Mouse (Mus musculus) heart, postnatal 36 days (tissue): ENCODE results near the gene Polr1e. TPM values are rescaled to one million over a fixed set of nuclear protein-coding genes. Genes with fewer than 3 reads are reported as not detected.
"Not testable (repeated sequence)": the region's sequence is repeated elsewhere in the genome, so short reads cannot be mapped to it uniquely, and the experiment has no call there.

Experiments used
- DNase-seq, 2 experiments: peaks; one replicate each; pipeline ENCODE4 v3.0.0; 2021 to 2022
- intact Hi-C: fragments of 180-260 bp; cut with DNase I; formaldehyde crosslinking; loops from one replicate; pipeline ENCODE4 v1.15.1; 2025
- total RNA-seq, 2 experiments: library from RNA; stranded (reverse); gene quantifications; 2 replicates each; pipeline ENCODE4 v1.2.3; 2021

The Polr1e gene
- 10 to 100 TPM; 21.9 to 24.8 TPM for total RNA-seq

GRCm38 (mm10) chr4:45018452-45018980 lies at the start of gene Polr1e:
Polr1e (plus strand) TSS chr4:45018583.
- peak; percentile 93 to 94 for DNase-seq
- intact Hi-C loops, result loop anchor here (5.0 to 10.0 kb wide), 3 partner anchors 79 to 1119 kb away; partner anchors contain the start of genes Ncbp1 and Tstd2

- intact Hi-C loops, result loop anchor here (5.0 kb wide), 1 partner anchor 213 kb away; the partner anchor contains the start of gene Zcchc7
- no peak for DNase-seq
Observed at GRCm38 (mm10) chr4:44970056-44970455, 48.3 kb upstream of the Polr1e start.

- peak; percentile 49 to 62 for DNase-seq
- intact Hi-C loops, result loop anchor here (5.0 kb wide), 1 partner anchor 213 kb away; the partner anchor contains the start of gene Zcchc7
Observed at GRCm38 (mm10) chr4:44970612-44971110, 47.7 kb upstream of the Polr1e start.

- intact Hi-C loops, result loop anchor here (2.0 to 5.0 kb wide), 2 partner anchors 216 to 307 kb away; partner anchors contain the start of gene Zcchc7
- DNase-seq, result peak; percentile 81 to 87
Observed at GRCm38 (mm10) chr4:44973450-44973849, 44.9 kb upstream of the Polr1e start.

- intact Hi-C loops, result loop anchor here (2.0 to 5.0 kb wide), 2 partner anchors 217 to 307 kb away; partner anchors contain the start of gene Zcchc7
Observed at GRCm38 (mm10) chr4:44973871-44974270, 44.5 kb upstream of the Polr1e start.

GRCm38 (mm10) chr4:44974331-44974730 lies 44.1 kb upstream of the Polr1e start:
- intact Hi-C loops, result loop anchor here (5.0 kb wide), 1 partner anchor 217 kb away; the partner anchor contains the start of gene Zcchc7
- no peak for DNase-seq

More at GRCm38 (mm10) chr4:44973871-44974270, 44.5 kb upstream of the Polr1e start:
- DNase-seq, result no peak

GRCm38 (mm10) chr4:44976026-44976615 lies 42.3 kb upstream of the Polr1e start:
- DNase-seq, result no peak

GRCm38 (mm10) chr4:44976921-44977710 lies 41.3 kb upstream of the Polr1e start:
- no peak for DNase-seq
- intact Hi-C loops, result no loop called here

More at GRCm38 (mm10) chr4:44976026-44976615, 42.3 kb upstream of the Polr1e start:
- intact Hi-C loops, result no loop called here

GRCm38 (mm10) chr4:44978175-44978574 lies 40.2 kb upstream of the Polr1e start:
- DNase-seq, result no peak
- intact Hi-C loops, result no loop called here

GRCm38 (mm10) chr4:44979794-44980338 lies 38.5 kb upstream of the Polr1e start:
- DNase-seq, result no peak
- intact Hi-C loops, result no loop called here

GRCm38 (mm10) chr4:44981280-44981973 lies 37.0 kb upstream of the Polr1e start, which contains the start of gene Grhpr:
Grhpr (plus strand) TSS chr4:44981395.
- intact Hi-C loops, result no loop called here
- DNase-seq, result peak; percentile 79

- intact Hi-C loops, result no loop called here
- no peak for DNase-seq
Observed at GRCm38 (mm10) chr4:44981974-44982287, 36.5 kb upstream of the Polr1e start.

- intact Hi-C loops, result no loop called here
- DNase-seq, result no peak
Observed at GRCm38 (mm10) chr4:44982440-44983130, 35.8 kb upstream of the Polr1e start.

GRCm38 (mm10) chr4:44983131-44983740 lies 35.1 kb upstream of the Polr1e start:
- intact Hi-C loops, result no loop called here

GRCm38 (mm10) chr4:44990560-44990959 lies 27.8 kb upstream of the Polr1e start:
- intact Hi-C loops, result no loop called here
- DNase-seq, result no peak

More at GRCm38 (mm10) chr4:44983131-44983740, 35.1 kb upstream of the Polr1e start:
- DNase-seq, result no peak

GRCm38 (mm10) chr4:44992330-44992729 lies 26.1 kb upstream of the Polr1e start:
- DNase-seq, intact Hi-C loops: not testable (repeated sequence)

GRCm38 (mm10) chr4:44993179-44993578 lies 25.2 kb upstream of the Polr1e start:
- DNase-seq, intact Hi-C loops: not testable (repeated sequence)

- DNase-seq, result no peak
- intact Hi-C loops, result no loop called here
Observed at GRCm38 (mm10) chr4:44993847-44994246, 24.5 kb upstream of the Polr1e start.

GRCm38 (mm10) chr4:44994776-44995175 lies 23.6 kb upstream of the Polr1e start:
- DNase-seq, result no peak
- intact Hi-C loops, result no loop called here
